Mouse (Mus musculus): Measurements from ENCODE around the gene Aldh2.
"Not testable (repeated sequence)": the region's sequence is repeated elsewhere in the genome, so short reads cannot be mapped to it uniquely, and the experiment has no call there.

Gene Aldh2

GRCm38 (mm10) chr5:121593451-121594401, at the start of gene Aldh2:
Gene Aldh2 (minus strand): TSS chr5:121593824.
- peak; percentile 50 to 56 for DNase-seq (ENCODE audit: low read depth in 2 of 2, low spot score in 2 of 2)

DNA sequence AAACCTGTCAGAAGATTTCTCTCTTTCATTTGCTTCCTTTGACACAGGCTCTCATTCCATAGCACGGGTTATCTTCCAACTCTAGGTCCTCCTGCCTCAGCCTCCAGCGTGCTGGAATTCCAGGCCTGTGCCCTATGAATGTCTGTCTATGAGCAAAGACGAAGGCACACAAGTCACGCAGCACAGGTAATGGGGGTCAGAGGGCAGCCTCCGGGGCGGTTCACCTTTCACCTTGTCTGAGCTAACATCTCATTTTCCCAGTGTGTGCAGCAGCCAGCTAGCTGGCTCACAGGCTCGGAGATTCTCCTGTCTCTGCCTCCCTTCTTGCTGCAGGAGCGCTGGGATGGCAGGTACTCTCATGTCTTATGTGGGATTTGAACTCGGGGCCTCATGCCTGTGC, 46.0 kb upstream of the Aldh2 start:
- no peak for DNase-seq (ENCODE audit: low read depth in 2 of 2, low spot score in 2 of 2)

- no peak for DNase-seq (ENCODE audit: low read depth in 2 of 2, low spot score in 2 of 2)
Measured at GRCm38 (mm10) chr5:121637296-121637695, 43.7 kb upstream of the Aldh2 start.

GRCm38 (mm10) chr5:121634668-121635067, 41.0 kb upstream of the Aldh2 start:
- DNase-seq (ENCODE audit: low read depth in 2 of 2, low spot score in 2 of 2), result no peak

GRCm38 (mm10) chr5:121632804-121633203, 39.2 kb upstream of the Aldh2 start:
- no peak for DNase-seq (ENCODE audit: low read depth in 2 of 2, low spot score in 2 of 2)

DNA sequence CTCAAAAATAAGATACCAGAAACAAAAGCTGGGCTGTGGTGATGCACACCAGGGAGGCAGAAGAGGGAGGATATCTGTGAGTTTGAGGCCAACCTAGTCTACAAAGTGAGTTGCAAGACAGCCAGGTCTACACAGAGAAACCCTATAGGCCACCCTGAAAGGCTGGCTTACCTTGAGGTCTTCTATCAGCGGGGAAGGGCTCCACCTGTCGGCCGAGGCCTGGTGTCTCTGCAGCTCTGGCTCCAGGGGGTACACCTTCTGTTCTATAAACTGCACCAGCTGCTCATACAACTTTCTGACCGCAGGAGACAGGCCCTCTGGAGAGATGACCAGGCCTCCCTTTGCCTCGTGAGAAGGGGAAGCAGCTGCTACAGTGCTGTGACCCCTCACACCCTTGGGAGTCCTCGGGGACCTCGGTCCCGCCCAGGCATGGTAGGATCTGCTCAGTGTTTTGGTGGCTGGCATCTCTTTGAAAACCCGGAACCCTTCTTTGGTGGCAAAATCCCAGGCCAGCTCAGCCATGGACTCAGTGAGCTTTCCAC, 37.6 kb upstream of the Aldh2 start:
- not testable (repeated sequence) for DNase-seq (ENCODE audit: low read depth in 2 of 2, low spot score in 2 of 2)

DNA sequence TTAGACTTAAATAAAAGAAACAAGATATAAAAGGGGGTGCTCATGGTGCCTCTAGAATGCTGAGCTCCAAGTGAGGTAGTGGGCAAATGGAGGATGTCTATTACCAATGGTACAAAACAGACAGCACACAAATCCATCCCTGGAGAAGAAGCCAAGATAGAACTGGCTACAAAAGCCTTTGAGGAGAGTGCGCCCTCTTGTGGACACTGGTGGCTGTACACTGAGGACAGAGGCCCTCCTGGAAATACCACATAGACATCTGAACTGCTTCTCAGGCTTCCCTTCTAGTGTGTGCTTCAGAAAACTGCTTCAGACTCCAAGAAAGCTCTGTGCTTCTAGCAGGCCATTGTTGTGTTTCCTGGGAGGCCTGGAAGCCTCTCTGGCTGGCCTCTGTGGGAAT, 34.2 kb upstream of the Aldh2 start:
- peak; percentile 67 to 76 for DNase-seq (ENCODE audit: low read depth in 2 of 2, low spot score in 2 of 2)

- DNase-seq (ENCODE audit: low read depth in 2 of 2, low spot score in 2 of 2), result no peak
Measured at GRCm38 (mm10) chr5:121623241-121623640, 29.6 kb upstream of the Aldh2 start.

DNA sequence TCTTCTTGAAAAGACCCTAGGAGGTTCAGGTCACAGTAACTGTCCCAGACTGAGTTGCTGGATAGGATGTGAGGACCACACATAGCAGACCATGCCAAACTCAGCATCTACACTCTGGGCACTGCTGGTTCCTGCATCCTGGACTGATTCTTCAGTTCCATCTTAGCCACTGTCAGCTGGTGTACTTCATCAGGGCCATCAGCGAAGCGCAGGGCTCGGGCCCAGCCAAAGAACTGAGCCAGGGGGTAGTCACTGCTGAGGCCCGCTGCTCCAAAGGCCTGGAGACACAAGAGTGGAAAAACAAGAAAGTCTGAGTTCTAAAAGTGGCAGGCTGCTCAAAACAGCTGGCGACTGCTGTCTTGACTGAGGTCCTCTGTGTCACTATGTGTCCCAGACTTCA, 27.5 kb upstream of the Aldh2 start:
- DNase-seq (ENCODE audit: low read depth in 2 of 2, low spot score in 2 of 2), result no peak

GRCm38 (mm10) chr5:121618592-121619513, 25.2 kb upstream of the Aldh2 start, which contains the start of gene Acad12:
Gene Acad12 (minus strand): TSS chr5:121618938.
- peak; percentile 29 to 45 for DNase-seq (ENCODE audit: low read depth in 2 of 2, low spot score in 2 of 2)

GRCm38 (mm10) chr5:121614921-121615320, 21.3 kb upstream of the Aldh2 start:
- not testable (repeated sequence) for DNase-seq (ENCODE audit: low read depth in 2 of 2, low spot score in 2 of 2)

DNA sequence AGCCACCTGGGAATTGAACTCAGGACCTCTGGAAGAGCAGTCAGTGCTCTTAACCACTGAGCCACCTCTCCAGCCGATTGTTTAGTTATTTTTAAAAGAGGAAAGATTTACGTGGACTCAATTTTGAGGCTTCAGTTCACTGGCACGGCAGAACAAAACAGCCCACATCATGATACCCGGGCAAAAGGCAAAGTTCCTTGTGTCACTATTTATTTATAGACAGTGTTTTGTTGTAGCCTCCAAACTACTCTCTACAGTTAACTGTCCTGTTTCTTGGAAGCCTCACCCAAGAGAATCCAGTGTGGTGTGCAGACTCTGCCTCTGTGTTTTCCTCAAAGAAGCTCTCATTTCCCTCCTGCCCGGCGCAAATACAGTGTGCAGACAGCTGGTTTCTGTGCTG, 18.4 kb upstream of the Aldh2 start:
- no peak for DNase-seq (ENCODE audit: low read depth in 2 of 2, low spot score in 2 of 2)

DNA sequence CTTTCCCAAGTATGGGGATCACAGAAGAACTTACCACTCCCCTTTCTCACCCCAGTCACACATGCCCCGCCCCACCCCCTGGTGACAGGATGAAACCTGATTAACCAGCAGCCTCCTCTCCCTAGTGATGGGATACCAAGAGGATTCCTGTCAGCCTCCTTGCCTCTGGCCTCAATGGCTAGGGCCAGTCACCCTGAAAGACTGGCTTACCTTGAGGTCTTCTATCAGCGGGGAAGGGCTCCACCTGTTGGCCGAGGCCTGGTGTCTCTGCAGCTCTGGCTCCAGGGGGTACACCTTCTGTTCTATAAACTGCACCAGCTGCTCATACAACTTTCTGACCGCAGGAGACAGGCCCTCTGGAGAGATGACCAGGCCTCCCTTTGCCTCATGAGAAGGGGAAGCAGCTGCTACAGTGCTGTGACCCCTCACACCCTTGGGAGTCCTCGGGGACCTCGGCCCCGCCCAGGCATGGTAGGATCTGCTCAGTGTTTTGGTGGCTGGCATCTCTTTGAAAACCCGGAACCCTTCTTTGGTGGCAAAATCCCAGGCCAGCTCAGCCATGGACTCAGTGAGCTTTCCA, 16.0 kb upstream of the Aldh2 start:
- DNase-seq (ENCODE audit: low read depth in 2 of 2, low spot score in 2 of 2), result not testable (repeated sequence)

- peak; percentile 75 to 81 for DNase-seq (ENCODE audit: low read depth in 2 of 2, low spot score in 2 of 2)
Measured at GRCm38 (mm10) chr5:121606151-121606550, 12.5 kb upstream of the Aldh2 start.

DNA sequence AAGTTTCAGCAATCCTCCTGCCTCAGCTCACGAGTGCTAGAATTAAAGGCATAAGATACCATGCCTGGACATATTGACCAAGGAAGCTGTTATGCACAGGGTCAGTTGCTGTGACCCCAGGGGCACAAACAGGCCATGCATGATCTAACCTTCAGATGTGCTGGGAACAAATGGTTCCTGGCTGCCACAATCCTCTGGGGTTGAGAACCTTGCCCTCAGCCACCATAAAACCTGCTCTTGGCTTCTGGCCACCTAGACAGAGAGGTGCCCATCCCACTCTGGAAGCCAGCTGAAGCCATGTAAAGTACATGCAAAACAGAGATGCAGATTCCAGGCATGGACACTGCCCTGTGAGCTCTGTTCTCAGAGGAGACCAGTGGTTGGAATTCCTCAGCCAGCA, 10.2 kb upstream of the Aldh2 start:
- not testable (repeated sequence) for DNase-seq (ENCODE audit: low read depth in 2 of 2, low spot score in 2 of 2)

GRCm38 (mm10) chr5:121601547-121602299, 8.1 kb upstream of the Aldh2 start:
- peak; percentile 74 to 80 for DNase-seq (ENCODE audit: low read depth in 2 of 2, low spot score in 2 of 2)

GRCm38 (mm10) chr5:121598871-121599610, 5.4 kb upstream of the Aldh2 start:
- DNase-seq (ENCODE audit: low read depth in 2 of 2, low spot score in 2 of 2), result no peak

DNA sequence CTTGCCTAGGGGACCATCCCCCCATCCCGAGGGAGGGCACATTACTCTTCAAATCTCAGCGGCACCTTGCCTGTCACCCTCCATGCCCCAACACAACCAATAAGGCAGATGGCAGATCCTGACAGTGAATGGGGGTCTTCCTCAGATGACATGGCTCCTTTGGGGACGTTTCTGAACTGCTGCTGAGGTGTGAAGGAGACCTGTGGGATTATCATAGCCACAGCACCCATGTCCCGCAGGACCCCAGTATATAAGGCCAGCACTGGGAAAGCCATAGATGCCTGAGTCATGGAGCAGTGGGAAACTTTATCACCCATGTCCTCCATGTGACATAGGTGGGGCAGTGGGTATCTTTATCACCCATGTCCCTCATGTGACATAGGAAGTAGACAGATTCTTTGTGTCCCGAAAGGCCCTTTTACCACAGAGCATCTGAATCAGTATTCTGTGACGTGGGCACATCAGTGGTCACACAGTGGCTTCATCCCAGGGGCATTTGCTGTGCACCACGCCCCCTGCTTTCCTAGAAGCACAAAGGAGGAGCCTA, 4.4 kb upstream of the Aldh2 start:
- DNase-seq (ENCODE audit: low read depth in 2 of 2, low spot score in 2 of 2), result no peak

DNA sequence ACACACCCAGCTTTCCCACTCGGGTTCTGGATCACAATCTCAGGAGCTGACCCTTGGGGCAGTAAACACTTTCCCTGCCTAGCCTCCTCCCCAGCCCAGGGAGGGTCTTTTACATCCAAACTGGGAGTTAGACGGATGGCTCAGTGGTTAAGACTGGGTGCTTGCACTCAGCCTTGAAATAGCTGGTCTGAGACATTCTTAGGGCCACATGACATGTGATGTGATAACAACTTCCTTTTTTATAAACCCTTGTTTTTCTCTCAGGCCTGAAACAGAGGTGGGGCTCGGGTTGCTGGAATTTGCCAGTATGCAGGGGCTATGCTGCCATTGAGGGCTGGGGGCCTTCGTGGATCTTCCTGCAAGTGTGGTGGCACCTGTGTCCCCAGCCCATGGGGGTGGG, 3.7 kb upstream of the Aldh2 start:
- DNase-seq (ENCODE audit: low read depth in 2 of 2, low spot score in 2 of 2), result no peak

Measured in CD8-positive naive resting alpha-beta T cell, adult 2 months (primary cell).